Mouse (Mus musculus): ENCODE measurements around the gene Srd5a1. TPM values are rescaled to one million over a fixed set of nuclear protein-coding genes. Genes with fewer than 3 reads are reported as not detected.
"Not testable (repeated sequence)": the region's sequence is repeated elsewhere in the genome, so short reads cannot be mapped to it uniquely, and the experiment has no call there.

The Srd5a1 gene
- total and polyA plus RNA-seq, 2 experiments from 2014 or later, result 22.6 to 34.7 TPM

DNA sequence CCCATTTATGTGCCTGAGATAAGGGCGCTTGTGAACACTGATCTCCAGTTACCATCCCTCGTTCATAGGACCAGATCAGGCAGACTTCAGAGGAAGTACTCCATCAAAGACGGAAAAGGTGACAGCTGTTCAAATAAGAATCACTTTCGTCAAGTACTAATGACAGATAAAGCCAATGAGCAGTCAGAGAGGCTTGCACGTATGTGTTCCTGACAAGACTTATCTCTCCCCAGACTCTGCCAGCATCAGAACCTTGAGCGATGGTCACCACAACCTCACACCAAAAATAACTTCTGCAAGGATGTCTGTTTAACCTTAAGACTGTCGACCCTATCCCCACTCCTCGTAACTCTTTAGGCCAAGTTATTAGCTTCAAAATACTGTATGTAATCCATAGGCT is 2.5 kb downstream of the Srd5a1 start:
- Histone ChIP-seq H3K4me2 (ENCODE audit: low read depth, low read length) (no peak overlapping the region), H3K36me3 (ENCODE audit: insufficient read depth, low read length) (no peaks in the 10 kb centered on the region), H3K9ac (replicated peaks; ENCODE audit: low read length) (no peak overlapping the region), H3K27ac (no peak overlapping the region), H3K27me3 (ENCODE audit: insufficient read depth, low read length) (no peaks in the 10 kb centered on the region), H3K4me3 (ENCODE audit: low read length) (no peak overlapping the region), H3K9me3 (ENCODE audit: low read length) (no peaks in the 10 kb centered on the region), H3K4me1 (ENCODE audit: insufficient read depth, low read length) (no peaks in the 10 kb centered on the region; the same call in 1 of the 2 replicates)
- WGBS, result 92% methylated on average over 8 of the region's 8 CpGs
- TF ChIP-seq CTCF (IDR thresholded peaks at IDR 0.05; ENCODE audit: low read depth), result no peak
- no peak for DNase-seq (ENCODE audit: low spot score)
- no peak for ATAC-seq

GRCm38 (mm10) chr13:69604670-69605069 is 6.6 kb downstream of the Srd5a1 start:
- ATAC-seq (no peak), DNase-seq (ENCODE audit: low spot score) (no peak)
- Histone ChIP-seq H3K9me3 (ENCODE audit: low read length) (no peaks in the 10 kb centered on the region), H3K36me3 (ENCODE audit: insufficient read depth, low read length) (no peaks in the 10 kb centered on the region), H3K4me2 (ENCODE audit: low read depth, low read length) (no peak overlapping the region), H3K4me1 (ENCODE audit: insufficient read depth, low read length) (no peaks in the 10 kb centered on the region), H3K9ac (replicated peaks; ENCODE audit: low read length) (no peak overlapping the region), H3K4me3 (ENCODE audit: low read length) (no peak overlapping the region), H3K27ac (no peak overlapping the region), H3K27me3 (ENCODE audit: insufficient read depth, low read length) (no peaks in the 10 kb centered on the region)
- WGBS, result 90% methylated on average over 1 of the region's 1 CpGs
- TF ChIP-seq CTCF (IDR thresholded peaks at IDR 0.05; ENCODE audit: low read depth), result no peak

DNA sequence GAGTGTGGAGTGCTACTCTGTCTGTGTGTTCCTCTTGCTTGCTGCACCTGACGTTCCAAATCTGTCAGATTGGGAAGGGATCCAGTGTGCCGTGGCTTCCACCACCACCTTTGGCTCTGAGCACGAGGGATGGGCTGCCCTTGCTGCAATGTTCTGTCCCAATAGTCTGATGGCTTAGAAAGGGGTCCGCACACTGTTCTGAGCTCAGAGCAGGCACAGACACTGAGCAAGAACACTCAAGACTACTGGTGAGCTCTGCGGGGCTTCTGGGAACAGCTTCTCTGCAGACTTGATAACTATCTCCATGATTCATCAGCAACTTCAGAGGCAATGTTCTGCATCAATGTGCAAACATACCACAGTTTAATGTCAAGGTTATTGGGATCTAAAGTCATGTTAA is 9.9 kb downstream of the Srd5a1 start:
- ATAC-seq, result no peak
- Histone ChIP-seq H3K9ac (replicated peaks; ENCODE audit: low read length) (no peak overlapping the region), H3K36me3 (ENCODE audit: insufficient read depth, low read length) (no peaks in the 10 kb centered on the region), H3K27ac (no peak overlapping the region), H3K27me3 (ENCODE audit: insufficient read depth, low read length) (no peaks in the 10 kb centered on the region), H3K4me1 (ENCODE audit: insufficient read depth, low read length) (no peaks in the 10 kb centered on the region), H3K4me3 (ENCODE audit: low read length) (no peak overlapping the region), H3K9me3 (ENCODE audit: low read length) (no peaks in the 10 kb centered on the region), H3K4me2 (ENCODE audit: low read depth, low read length) (no peak overlapping the region)
- WGBS, result 86% methylated on average over 5 of the region's 5 CpGs
- DNase-seq (ENCODE audit: low spot score), result no peak
- TF ChIP-seq CTCF (IDR thresholded peaks at IDR 0.05; ENCODE audit: low read depth), result no peak

- not testable (repeated sequence) for H3K36me3 ChIP-seq (ENCODE audit: insufficient read depth, low read length); H3K27me3 ChIP-seq (ENCODE audit: insufficient read depth, low read length); DNase-seq (ENCODE audit: low spot score); H3K4me2 ChIP-seq (ENCODE audit: low read depth, low read length); H3K27ac ChIP-seq; H3K4me1 ChIP-seq (ENCODE audit: insufficient read depth, low read length); H3K9me3 ChIP-seq (ENCODE audit: low read length); ATAC-seq; H3K4me3 ChIP-seq (ENCODE audit: low read length); H3K9ac ChIP-seq (replicated peaks; ENCODE audit: low read length)
- WGBS, result 94% methylated on average over 5 of the region's 5 CpGs
Observed at GRCm38 (mm10) chr13:69600863-69601262, 10.4 kb downstream of the Srd5a1 start.

DNA sequence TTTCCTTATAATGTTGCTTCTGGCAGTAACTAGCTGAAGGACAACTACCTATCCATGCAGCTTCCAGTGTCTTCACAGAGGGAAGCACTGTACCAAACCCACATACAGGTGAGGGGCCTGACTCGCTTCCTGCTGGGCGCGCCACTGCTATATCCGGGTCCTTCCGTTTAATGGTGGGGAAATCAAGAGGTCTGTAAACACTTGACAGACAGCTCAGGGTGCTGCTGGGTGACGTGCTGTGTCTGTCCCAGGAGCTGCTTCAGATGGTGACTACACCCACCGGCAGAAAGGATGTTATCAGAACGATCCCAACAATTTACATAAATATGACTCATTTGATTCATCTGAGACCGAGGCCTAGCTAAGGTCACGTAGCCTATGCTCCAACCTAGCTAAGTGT is 12.4 kb downstream of the Srd5a1 start:
- Histone ChIP-seq H3K36me3 (ENCODE audit: insufficient read depth, low read length) (no peaks in the 10 kb centered on the region), H3K4me1 (ENCODE audit: insufficient read depth, low read length) (no peaks in the 10 kb centered on the region), H3K27me3 (ENCODE audit: insufficient read depth, low read length) (no peaks in the 10 kb centered on the region), H3K27ac (no peak overlapping the region), H3K9me3 (ENCODE audit: low read length) (no peaks in the 10 kb centered on the region), H3K9ac (replicated peaks; ENCODE audit: low read length) (no peak overlapping the region), H3K4me2 (ENCODE audit: low read depth, low read length) (no peak overlapping the region), H3K4me3 (ENCODE audit: low read length) (no peak overlapping the region)
- DNase-seq (ENCODE audit: low spot score) (no peak), ATAC-seq (no peak)
- no peak for TF ChIP-seq CTCF (IDR thresholded peaks at IDR 0.05; ENCODE audit: low read depth)
- WGBS, result 92% methylated on average over 10 of the region's 10 CpGs

DNA sequence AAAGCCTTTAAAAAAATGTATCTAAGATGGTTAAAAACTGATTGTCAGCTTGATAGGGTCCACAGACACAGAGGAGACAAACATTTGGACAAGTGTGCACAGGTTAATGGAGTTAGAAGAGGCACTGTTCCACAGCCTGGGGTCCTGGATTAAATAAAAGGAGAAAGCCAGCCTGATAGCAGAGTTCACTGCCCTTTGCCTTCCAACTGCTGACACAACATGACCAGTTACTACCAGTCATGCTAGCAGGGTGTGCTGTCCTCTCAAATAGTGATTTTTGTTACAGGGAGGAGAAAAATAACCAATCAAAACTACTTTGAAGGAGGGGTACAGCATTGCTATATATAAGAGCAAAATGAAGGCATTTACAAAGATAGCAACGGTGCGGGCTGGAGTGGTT is 14.7 kb downstream of the Srd5a1 start:
- TF ChIP-seq CTCF (IDR thresholded peaks at IDR 0.05; ENCODE audit: low read depth), result no peak
- Histone ChIP-seq H3K27ac (no peak overlapping the region), H3K4me1 (ENCODE audit: insufficient read depth, low read length) (no peaks in the 10 kb centered on the region), H3K4me2 (ENCODE audit: low read depth, low read length) (no peak overlapping the region), H3K27me3 (ENCODE audit: insufficient read depth, low read length) (no peaks in the 10 kb centered on the region), H3K9ac (replicated peaks; ENCODE audit: low read length) (no peak overlapping the region), H3K36me3 (ENCODE audit: insufficient read depth, low read length) (no peaks in the 10 kb centered on the region), H3K4me3 (ENCODE audit: low read length) (no peak overlapping the region), H3K9me3 (ENCODE audit: low read length) (no peaks in the 10 kb centered on the region)
- ATAC-seq, result no peak
- 94% methylated on average over 2 of the region's 2 CpGs for WGBS
- DNase-seq (ENCODE audit: low spot score), result no peak

GRCm38 (mm10) chr13:69595911-69596310 is 15.3 kb downstream of the Srd5a1 start:
- no peak overlapping the region for H3K9ac ChIP-seq (replicated peaks; ENCODE audit: low read length)
- H3K4me3 ChIP-seq (ENCODE audit: low read length), result no peak overlapping the region
- H3K36me3 ChIP-seq (ENCODE audit: insufficient read depth, low read length), result no peaks in the 10 kb centered on the region
- H3K27me3 ChIP-seq (ENCODE audit: insufficient read depth, low read length), result no peaks in the 10 kb centered on the region
- no peak overlapping the region for H3K4me2 ChIP-seq (ENCODE audit: low read depth, low read length)
- no peak for TF ChIP-seq CTCF (IDR thresholded peaks at IDR 0.05; ENCODE audit: low read depth)
- DNase-seq (ENCODE audit: low spot score) (no peak), ATAC-seq (no peak)
- no peak overlapping the region for H3K27ac ChIP-seq
- no peaks in the 10 kb centered on the region for H3K4me1 ChIP-seq (ENCODE audit: insufficient read depth, low read length)
- 90% methylated on average over 6 of the region's 6 CpGs for WGBS
- no peaks in the 10 kb centered on the region for H3K9me3 ChIP-seq (ENCODE audit: low read length)

Data from hindbrain, postnatal 0 days (tissue).